Mouse (Mus musculus) lung, adult 18-20 months (tissue): Measurements from ENCODE around the gene Chchd6.

Experiments
- DNase-seq, 2 experiments: peaks; one replicate each; pipeline ENCODE4 v3.0.0; 2022; ENCODE audit warnings: mixed read lengths in 2 of 2

The Chchd6 gene

GRCm38 (mm10) chr6:89584634-89585409, 10.6 kb downstream of the Chchd6 start:
- DNase-seq = peak in 1 of 2 experiments; percentile 10

- no peak for DNase-seq
Measured at GRCm38 (mm10) chr6:89583170-89583569, 12.3 kb downstream of the Chchd6 start.

GRCm38 (mm10) chr6:89574641-89575040, 20.8 kb downstream of the Chchd6 start:
- DNase-seq = no peak

GRCm38 (mm10) chr6:89573768-89574167, 21.7 kb downstream of the Chchd6 start:
- DNase-seq = no peak

GRCm38 (mm10) chr6:89572921-89573636, 22.4 kb downstream of the Chchd6 start:
- no peak for DNase-seq

GRCm38 (mm10) chr6:89569370-89569769, 26.1 kb downstream of the Chchd6 start:
- no peak for DNase-seq

- DNase-seq = no peak
Measured at GRCm38 (mm10) chr6:89566740-89567139, 28.7 kb downstream of the Chchd6 start.

- DNase-seq = no peak
Measured at GRCm38 (mm10) chr6:89563381-89563780, 32.1 kb downstream of the Chchd6 start.

- DNase-seq = no peak
Measured at GRCm38 (mm10) chr6:89560826-89561225, 34.6 kb downstream of the Chchd6 start.

- DNase-seq = no peak
Measured at GRCm38 (mm10) chr6:89557654-89558053, 37.8 kb downstream of the Chchd6 start.

- no peak for DNase-seq
Measured at GRCm38 (mm10) chr6:89556566-89556965, 38.9 kb downstream of the Chchd6 start.

- DNase-seq = no peak
Measured at GRCm38 (mm10) chr6:89555971-89556370, 39.5 kb downstream of the Chchd6 start.

GRCm38 (mm10) chr6:89554029-89554428, 41.4 kb downstream of the Chchd6 start:
- no peak for DNase-seq

- DNase-seq = peak; percentile 71 to 84
Measured at GRCm38 (mm10) chr6:89553012-89553704, 42.3 kb downstream of the Chchd6 start.

GRCm38 (mm10) chr6:89552321-89553011, 43.0 kb downstream of the Chchd6 start:
- DNase-seq = no peak

- DNase-seq = no peak
Measured at GRCm38 (mm10) chr6:89549157-89549556, 46.3 kb downstream of the Chchd6 start.

GRCm38 (mm10) chr6:89547951-89548350, 47.5 kb downstream of the Chchd6 start:
- no peak for DNase-seq

GRCm38 (mm10) chr6:89538102-89538751, 57.2 kb downstream of the Chchd6 start:
- no peak for DNase-seq

GRCm38 (mm10) chr6:89535626-89536225, 59.7 kb downstream of the Chchd6 start:
- DNase-seq = peak in 1 of 2 experiments; percentile 52

- no peak for DNase-seq
Measured at GRCm38 (mm10) chr6:89524766-89525165, 70.7 kb downstream of the Chchd6 start.

GRCm38 (mm10) chr6:89510154-89510553, 85.3 kb downstream of the Chchd6 start:
- no peak for DNase-seq

GRCm38 (mm10) chr6:89508725-89509124, 86.7 kb downstream of the Chchd6 start:
- DNase-seq = no peak
